Mouse (Mus musculus) adrenal gland, postnatal 4 days (tissue): ENCODE results near the gene Tnfaip8l2. TPM values are rescaled to one million over a fixed set of nuclear protein-coding genes. Genes with fewer than 3 reads are reported as not detected.

ENCODE experiments used
- DNase-seq, 2 experiments: peaks; one replicate each; pipeline ENCODE4 v3.0.0; 2021 to 2022; ENCODE audit warnings: low spot score in 2 of 2, mixed read lengths in 2 of 2
- long read RNA-seq, 2 experiments: library from polyadenylated mRNA; stranded (forward); transcript quantifications; one replicate each; pipeline ENCODE4 v2.0.0; 2021
- total RNA-seq, 2 experiments: library from RNA; stranded (reverse); gene quantifications; 2 replicates each; pipeline ENCODE4 v1.2.3; 2021

Tnfaip8l2 gene
- 1 to 10 TPM; 2.9 to 3.4 TPM for total RNA-seq
- long read RNA-seq, experiment 1, partial matches to known transcripts = 0 of 1 reads
- long read RNA-seq, experiment 1, other reads (novel, unspliced or antisense) = 0 of 1 reads
- long read RNA-seq, experiment 2, partial matches to known transcripts = 1 of 1 reads
- long read RNA-seq, experiment 2, other reads (novel, unspliced or antisense) = 0 of 1 reads

DNA sequence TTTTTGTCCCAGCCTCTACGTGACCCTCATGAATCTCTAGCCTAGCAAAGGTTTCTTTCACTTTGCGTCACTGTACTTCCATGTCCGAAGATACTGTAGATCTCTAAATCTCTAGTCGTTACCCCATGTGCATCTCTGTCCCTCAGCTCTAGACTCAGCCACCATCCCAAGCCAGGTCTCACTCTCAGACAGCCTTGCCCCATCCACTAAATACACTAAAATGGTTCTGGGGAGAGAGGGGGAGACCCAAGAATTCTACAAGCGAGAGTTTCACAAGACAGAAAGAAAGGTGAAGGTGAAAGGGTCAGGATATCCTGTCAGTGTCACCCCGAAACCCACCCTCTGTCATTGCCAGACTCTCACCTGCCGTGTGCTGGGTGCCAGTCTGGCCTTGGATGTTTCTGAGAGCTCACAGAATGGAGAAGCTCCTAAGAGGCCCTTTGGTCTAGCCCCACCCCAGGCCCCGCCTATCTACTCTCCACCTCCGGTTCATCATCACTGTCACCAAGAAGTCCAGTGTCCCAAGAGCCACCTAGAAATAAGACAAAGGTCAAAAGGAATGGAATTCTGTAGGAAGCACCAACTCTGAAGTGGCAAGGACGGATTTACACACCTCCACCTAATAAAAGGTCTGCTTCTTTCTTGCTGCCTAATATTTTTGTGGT, at the start of gene Tnfaip8l2:
Gene Tnfaip8l2 (minus strand): TSS at position 409 of the 665 bp plus-strand sequence.
- no peak for DNase-seq

DNA sequence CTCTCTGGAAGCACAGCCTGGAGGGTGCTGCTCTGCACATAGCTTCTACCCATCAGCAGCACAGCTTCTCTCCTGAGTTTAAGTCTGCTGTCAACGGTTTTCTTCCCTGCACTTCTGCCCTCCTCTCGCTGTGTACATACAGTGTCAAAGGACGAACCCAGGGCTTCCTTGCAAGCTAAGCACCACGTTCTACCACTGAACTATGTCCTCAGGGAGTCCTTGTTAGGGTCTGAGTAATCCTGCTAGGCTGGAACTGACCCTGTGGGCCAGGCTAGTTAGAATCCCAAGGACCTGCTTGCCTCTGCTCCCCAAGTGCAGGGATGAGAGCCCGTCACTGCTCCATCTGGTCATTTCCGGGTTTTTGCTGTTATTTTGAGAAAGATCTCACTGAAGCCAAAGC, 44.7 kb upstream of the Tnfaip8l2 start:
- DNase-seq = no peak

DNA sequence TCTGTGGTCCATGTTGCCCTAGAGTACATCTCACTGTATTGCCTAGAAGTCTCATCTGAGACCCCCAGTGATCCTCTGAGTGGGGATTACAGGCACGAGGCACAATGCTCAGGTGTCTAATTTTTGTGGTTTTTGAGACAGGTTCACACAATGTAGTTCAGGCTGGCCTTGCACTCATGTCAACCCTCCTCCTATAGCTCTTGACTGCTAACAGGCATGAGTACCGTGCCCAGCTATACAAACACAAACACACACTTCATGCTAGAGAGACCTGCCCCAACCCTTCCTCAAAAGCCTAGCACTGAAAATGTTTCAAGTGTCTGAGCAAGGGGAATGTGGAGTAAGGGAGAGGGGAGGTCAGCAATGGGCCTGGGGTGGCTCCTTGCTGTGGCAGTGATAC, 43.9 kb upstream of the Tnfaip8l2 start:
- no peak for DNase-seq

DNA sequence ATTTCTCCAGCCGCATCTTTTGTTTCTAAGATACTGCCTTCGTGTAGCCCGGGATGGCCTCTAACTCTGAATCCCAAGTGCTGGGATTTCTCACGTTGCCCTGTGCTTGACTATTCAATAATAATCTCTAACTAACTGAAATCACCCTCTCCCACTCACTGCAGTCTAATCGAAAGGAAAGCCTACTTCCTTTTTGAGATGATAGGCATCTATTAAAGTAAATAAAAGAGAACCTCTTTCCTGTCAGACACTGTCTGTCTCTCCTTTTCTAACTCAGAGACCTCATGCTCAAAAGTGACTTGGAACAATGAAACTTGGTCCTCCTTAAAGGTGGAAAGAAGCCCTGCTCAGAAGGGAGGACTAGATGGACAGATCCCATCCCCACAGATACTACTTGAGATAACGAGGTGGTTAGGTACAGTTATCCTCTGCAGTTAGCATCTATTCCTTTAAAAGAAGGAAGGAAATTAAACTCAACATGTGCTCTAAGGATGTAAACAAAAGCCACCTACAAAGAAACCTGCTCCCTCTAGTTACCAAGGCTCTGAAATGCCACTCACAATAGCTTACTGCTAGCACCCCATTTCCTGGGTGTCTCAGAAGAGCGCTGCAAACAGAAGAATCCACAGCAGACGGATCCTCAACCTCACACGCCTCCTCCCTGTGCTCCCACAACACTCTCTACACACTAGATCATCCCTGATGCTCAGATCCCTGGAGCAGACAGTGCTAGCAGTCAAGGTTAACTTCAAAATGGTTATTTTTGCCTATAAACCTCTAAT, 42.8 kb upstream of the Tnfaip8l2 start:
- no peak for DNase-seq

DNA sequence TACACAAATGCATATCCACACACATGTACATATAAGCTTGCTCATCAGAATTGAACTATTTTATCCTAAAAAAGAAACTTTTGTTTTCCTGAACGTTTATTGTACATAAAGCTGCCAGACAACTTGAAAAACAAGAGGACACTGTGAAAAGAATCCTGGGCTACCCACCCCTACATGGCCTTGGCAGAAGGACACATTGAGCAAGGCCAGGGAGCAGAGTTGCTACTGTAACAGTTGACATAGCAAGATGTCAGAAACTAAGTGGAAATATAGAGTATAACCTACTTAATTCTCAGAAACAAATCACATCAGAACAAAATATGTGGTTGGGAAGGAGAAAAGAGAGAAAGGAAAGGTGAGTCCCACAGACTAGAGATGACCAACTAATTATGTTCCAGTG, 39.7 kb upstream of the Tnfaip8l2 start:
- DNase-seq = no peak

DNA sequence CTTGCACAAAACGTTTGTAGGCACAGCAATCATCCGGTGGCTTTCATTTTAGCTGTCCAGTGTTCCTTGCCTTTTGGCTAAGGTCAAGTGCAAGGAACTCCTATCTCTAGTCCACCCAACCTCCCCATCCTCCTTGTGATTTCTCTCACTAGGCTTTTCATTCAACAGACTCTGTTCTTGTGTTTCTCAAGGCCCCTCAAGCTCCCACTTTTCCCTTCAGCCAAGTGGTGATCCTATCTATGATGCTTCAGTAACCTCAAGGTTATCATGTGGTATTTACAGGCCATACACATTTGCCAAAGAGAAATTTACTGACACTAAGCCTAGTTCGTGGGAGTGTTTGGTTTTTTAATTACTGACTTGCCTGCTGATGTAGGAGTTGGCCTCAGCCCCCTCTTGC, 37.7 kb upstream of the Tnfaip8l2 start:
- DNase-seq = no peak

DNA sequence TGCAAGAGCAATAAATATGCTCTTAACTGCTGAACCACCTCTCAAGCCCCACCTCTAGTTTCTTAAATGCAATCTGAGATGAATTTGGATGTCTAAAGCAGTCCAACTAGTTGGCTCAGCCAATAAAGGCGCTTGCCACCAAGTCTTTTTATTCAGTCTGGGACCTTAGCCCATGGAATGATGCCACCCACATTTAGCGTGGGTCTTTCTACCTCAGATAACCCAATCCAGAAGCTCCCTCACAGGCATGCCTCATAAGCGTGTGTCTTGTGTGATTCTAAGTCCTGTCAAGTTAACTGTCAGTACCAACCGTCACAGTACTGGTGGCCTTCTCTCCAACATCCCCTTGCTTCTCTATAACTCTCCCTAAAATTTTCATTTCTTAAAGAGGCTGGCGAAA, 36.8 kb upstream of the Tnfaip8l2 start:
- DNase-seq = no peak

DNA sequence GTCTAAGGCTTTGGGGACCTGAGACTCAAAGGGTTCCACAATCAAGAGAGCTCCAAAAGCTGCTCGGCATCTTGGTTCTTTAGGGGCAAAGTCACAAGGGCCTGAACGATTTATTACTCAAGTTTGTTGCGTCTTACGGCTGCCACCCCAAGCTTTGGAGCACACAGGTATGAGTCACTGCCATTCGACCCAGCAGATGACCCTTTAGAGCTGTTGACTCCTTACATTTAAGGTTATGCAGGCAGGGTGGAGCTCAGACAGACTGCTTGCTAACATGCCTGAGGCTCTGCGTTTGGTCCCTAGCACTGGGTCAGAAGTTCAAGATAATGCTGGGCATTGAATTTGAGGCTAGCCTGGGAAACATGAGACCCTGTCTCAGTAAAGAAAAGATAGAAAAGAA, 35.4 kb upstream of the Tnfaip8l2 start:
- no peak for DNase-seq

DNA sequence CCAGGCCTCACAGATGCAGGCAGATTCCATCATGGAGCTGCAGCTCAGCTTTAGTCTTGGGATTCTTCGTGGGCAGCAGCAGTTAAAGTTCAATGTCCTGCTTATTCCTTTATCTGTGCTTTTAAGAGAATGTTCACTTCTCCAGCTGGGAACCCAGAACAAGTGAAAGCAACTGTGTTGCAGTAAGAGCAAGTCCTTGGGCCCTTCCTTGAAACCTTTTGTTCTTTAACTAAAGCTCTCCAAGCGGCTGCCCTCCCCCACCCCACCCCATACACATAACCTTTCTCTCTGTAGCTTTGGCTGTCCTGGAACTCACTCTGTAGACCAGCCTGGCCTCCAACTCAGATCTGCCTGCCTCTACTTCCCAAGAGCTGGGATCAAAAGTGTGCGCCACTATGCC, 34.3 kb upstream of the Tnfaip8l2 start:
- DNase-seq = no peak

DNA sequence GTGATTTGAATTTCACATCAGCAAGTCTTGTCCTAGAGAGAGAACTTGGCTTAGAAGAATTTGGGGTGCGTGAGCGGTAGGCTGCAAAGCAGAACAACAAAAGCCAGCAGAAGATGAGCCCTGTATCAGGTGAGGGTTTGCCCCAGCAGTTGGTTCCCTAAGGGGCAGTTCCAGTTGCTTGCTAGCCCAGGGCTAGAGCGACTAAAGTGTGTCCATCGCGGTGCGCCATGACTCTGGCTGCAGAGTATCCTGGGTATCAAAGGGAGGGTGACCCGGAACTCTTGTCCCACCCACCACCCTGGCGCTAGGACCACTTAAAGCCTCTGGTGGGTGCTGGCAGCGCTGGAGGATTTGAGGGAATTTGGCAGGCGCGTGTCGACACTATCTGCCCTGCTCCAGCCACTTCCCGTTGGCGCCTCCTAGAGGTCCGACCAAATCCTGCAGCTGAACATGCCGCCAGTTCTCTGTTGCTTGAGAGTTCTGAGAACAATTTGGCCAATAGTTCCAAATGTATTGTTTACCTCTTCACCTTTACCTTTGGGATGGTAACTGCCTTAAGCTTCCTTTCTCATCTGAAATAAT, 31.9 kb upstream of the Tnfaip8l2 start:
- DNase-seq = peak; percentile 56 to 76

DNA sequence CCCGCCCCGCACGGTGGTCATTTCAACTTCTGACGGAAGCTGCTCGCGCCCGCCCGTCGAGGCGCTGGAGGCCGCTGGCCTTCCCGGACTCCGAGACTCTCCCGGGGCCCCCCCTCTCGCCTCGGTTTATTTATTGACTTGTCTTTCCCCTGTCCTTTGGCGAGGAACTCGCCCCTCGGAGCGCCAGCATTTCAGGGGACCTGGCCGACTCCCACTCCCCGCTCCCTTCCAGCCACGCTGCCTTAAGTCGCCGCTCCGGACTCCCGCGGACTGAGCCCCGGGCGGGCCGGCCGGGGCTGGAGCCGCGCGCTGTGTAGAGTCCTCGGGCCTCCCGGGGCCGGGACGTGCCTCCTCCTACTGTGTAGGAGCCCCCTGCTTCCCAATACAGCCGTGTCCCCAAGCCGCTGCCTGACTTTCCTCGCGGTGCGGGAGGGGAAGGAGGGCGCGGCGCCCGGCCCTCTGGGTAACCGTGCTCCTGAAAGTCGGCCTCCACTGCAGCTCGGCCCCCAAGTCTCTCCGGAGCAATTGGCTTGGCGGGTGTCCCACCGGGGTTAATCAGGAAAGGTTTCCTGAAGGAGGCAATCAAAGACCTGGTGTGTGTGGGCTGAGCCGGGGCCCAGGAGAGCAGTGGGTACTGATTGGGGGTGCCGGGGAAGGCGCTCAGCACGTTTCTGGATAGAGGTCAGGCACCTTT, 31.2 kb upstream of the Tnfaip8l2 start:
- no peak for DNase-seq

DNA sequence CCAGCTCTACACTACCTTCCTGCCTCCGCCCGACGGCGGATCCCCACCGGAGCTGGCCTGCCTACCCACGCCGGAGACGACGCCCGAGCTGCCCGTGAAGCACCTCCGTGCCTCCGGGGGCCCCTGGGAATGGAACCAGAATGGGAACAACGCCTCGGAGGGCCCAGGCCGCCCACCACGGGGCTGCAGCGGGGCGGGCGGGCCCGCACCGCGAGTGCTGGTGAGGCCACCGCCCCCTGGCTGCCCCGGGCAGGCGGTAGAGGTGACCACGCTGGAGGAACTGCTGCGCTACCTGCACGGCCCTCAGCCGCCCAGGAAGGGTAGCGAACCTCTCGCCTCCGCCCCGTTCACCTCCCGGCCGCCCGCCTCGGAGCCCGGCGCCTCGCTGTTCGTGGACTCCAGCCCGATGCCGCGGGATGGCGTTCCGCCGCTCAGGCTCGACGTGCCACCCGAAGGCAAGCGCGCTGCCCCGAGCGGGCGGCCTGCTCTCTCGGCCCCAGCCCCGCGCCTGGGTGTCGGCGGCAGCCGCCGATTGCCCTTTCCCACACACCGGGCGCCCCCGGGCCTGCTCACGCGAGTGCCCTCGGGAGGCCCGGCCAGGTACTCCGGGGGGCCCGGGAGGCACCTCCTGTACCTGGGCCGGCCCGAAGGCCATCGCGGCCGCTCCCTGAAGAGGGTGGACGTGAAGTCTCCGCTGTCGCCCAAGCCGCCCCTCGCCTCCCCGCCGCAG, 30.5 kb upstream of the Tnfaip8l2 start:
- DNase-seq = peak in 1 of 2 experiments; percentile 18

DNA sequence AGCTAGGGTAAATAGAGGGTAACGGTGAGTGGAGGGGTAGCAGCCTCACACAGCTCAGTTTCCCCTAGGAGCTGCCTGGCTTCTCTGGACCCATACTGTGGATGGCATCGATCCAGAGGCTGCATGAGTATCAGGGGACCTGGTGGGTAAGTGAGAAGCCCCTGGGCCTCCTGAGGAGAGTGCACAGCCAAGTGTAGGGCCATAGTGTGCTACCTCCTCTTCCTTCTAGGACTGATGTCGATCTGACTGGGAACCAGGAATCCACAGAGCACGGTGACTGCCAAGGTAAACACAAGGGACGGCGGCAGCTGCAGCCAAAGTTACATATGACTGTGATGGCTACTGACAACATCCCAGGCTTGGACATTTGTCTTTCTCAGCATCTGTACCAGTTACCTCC, 28.9 kb upstream of the Tnfaip8l2 start:
- DNase-seq = no peak

DNA sequence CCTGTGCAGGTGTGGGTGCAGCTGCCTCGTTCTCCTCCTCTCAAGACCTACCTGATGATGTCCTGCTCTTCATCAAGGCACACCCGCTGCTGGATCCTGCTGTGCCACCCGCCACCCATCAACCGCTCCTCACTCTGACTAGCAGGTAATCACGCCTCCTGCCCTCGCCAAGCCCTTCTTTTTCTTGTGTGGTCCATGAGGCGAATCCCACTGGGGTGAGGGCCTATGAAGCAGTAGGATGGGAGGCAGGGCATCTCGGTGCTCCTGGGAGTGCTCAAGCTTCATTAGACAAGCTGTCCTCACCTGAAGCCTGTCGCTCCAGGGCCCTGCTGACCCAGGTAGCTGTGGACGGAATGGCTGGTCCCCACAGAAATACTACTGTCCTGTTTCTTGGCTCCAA, 27.8 kb upstream of the Tnfaip8l2 start:
- DNase-seq = no peak

DNA sequence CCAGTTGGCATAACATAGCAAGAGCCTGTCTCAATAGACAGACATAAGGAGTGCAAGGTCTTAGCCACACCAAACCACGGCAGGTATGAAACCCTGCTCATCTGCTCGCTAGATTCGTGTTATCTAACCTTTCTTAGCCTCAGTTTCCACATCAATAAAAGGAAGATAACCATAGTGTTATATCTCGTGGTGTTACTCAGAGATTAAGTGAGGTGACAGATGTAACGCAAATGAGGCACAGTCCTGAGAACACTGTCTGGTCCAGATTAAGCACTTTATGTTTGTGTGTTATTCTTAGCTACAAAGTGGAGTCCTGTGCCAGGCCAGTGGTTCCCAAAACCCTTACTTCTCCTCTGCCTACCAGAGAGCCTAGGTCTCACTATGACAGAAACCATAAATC, 22.7 kb upstream of the Tnfaip8l2 start:
- DNase-seq = no peak

DNA sequence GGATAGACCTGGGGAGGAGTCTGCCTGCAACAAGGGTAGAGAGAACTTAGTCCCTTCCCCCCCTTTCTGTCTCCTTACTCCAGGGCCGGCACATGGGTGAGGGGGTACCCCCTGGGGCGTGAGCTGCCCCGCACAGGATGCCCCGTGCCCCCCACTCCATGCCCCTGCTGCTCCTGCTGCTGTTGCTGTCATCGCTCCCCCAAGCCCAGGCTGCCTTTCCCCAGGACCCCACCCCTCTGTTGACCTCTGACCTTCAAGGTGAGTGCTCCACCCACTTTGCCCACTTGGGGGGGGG, 22.0 kb upstream of the Tnfaip8l2 start:
- DNase-seq = no peak

DNA sequence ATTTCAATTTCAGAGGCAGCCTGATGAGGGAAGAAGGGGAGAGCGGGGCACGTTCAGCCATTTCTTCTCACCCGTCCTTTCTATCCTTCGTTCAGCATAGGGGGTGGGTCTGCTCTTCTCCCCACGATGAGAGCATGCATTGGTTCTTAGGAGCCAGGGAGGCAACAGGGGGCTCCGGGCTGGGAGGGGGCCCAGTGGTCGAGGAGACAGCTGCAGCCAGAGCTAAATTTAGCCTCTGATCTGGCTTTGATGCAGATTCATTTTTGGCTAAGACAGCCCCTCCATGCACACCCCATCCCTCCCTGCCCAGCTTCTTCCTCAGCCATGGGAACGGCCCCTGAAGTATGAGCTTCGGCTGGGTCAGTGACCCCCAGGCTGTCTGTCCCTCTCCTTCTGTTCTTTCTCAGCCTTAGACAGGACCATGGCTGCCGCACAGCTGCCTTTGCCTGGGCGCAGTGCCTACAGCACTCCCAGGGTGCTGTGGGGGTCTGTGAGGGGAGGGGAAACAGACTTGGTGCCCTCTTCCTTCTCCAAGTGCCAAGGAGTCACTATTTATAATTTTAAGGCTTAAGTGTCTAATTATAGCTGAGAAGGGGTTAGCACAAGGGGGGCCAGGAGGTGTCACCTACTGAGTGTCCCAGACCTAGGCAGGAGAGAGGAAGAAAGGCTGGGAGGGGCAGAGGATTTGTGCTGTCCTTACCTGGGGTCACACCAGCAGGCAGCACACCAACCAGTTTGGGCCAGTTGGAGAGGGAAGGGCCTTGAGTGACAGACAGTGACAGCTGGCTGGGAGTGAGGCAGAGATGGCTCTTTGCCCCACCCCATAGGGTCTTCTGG, 21.5 kb upstream of the Tnfaip8l2 start:
- DNase-seq = no peak

DNA sequence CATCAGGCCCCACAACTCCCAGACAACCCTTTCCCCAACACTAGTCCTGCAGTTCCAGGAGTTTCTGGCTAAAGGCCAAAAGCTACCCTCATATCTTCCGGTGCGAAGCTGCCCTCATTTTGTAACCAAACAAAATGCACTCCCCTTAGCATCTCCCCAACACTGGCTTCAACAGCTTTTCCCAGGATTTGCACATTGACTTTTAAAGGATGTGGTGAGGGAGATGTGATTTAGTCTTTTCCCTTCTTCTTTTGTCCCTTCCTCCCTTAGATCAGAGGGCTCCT, 20.1 kb upstream of the Tnfaip8l2 start:
- no peak for DNase-seq

DNA sequence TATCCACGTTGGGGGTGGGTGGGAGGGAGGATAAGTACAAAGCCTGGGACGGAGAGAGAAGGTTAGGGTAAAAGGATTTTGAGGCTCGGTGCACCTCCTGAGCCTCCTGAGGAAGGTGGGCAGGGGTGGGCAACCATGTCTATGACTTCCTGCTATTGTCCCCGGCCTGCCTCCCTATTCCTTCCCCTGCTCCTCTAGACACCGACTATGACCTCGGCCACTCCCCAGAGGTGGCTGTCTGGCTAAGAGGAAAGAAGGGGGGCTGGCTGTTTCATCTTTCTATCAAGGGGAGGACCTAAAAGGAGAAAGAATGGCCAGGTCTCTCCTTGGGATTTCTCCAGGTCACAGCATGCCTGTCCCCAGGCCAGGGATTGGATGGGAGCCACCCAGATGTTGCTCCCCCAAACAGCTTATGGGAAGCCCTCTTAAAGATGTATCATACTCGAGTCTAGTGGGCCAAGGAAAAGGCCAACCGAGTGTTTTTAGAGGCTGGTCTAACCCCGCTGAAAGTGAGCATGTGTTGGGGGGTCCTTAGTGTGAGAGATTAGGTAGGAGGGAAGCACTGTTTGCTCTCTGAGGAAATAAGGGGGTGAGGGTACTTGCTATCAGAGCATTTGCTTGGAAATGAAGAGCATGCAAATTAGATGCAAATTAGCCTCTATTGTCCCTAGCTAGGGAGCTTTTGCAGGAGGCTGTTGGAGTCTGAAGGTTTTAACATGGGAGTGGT, 19.6 kb upstream of the Tnfaip8l2 start:
- DNase-seq = no peak
